Mouse (Mus musculus) neural tube, embryonic 12.5 days (tissue): Measurements from ENCODE around the gene Enkd1. TPM values are rescaled to one million over a fixed set of nuclear protein-coding genes. Genes with fewer than 3 reads are reported as not detected.

Source experiments
- ATAC-seq: fragments of 200-750 bp; cut with Nextera tagmentation; 2 replicates; pipeline ENCODE4 v1.8.0; 2017; ENCODE audit warnings: low read depth, mild to moderate bottlenecking, moderate TSS enrichment, moderate library complexity; ENCODE audit not compliant: low FRiP score
- H3K27ac ChIP-seq: fragments of 300-500 bp; sonication (generic); 2 replicates; pipeline ENCODE4 v1.5.1; 2016
- H3K27me3 ChIP-seq: fragments of 300-500 bp; sonication (generic); replicated peaks from 2 replicates; pipeline ENCODE4 v1.6.1; 2016; ENCODE audit warnings: mild to moderate bottlenecking
- H3K36me3 ChIP-seq: fragments of 300-500 bp; sonication (generic); 2 replicates; pipeline ENCODE4 v1.6.1; 2016; ENCODE audit warnings: mild to moderate bottlenecking
- H3K4me1 ChIP-seq: fragments of 300-500 bp; sonication (generic); 2 replicates; pipeline ENCODE4 v1.6.1; 2016
- H3K4me2 ChIP-seq: fragments of 300-500 bp; sonication (generic); replicated peaks from 2 replicates; pipeline ENCODE4 v1.6.1; 2016; ENCODE audit warnings: mild to moderate bottlenecking
- H3K4me3 ChIP-seq: fragments of 300-500 bp; sonication (generic); 2 replicates; pipeline ENCODE4 v1.5.1; 2016
- H3K9ac ChIP-seq: fragments of 300-500 bp; sonication (generic); 2 replicates; pipeline ENCODE4 v1.6.1; 2016; ENCODE audit warnings: mild to moderate bottlenecking
- H3K9me3 ChIP-seq: fragments of 300-500 bp; sonication (generic); 2 replicates; pipeline ENCODE4 v1.6.1; 2016; ENCODE audit warnings: mild to moderate bottlenecking
- WGBS: fragments of 180-500 bp; shearing (Covaris S2); methylation state at CpG from one replicate; pipeline ENCODE4 v1.1.7; 2016; 5-methylcytosine and 5-hydroxymethylcytosine counted together
- polyA plus RNA-seq: library from polyadenylated mRNA; unstranded; fragments of >200 nt; fragmentation: Nextera tagmentation; extraction: Ambion mirVana; gene quantifications from 2 replicates; pipeline ENCODE4 v1.2.1, GENCODE M21; 2016

Gene Enkd1
- polyA plus RNA-seq, 1 experiment from 2014 or later, result 19.4 TPM

DNA sequence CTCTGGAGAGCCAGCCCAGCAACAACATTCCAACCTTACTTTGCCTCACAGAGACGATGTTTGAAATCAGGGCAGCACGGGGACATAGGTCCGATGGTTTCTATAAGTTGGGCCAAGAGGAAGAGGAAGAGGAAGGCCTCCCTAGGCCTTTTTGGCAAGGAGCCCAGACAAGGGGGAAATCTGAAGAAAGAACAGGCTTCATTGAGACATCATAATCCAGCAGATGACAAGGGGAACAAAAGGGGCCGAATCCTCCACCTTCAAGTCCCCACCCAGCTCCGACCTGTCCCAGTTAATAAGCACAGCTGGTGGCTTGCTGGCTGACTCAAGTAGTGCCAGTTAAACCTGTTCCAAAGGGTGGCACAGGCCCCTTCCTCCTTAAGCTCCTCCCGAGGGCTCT is 7.0 kb upstream of the Enkd1 start:
- Histone ChIP-seq H3K4me2 (no peak overlapping the region), H3K4me3 (no peak overlapping the region), H3K4me1 (no peaks in the 10 kb centered on the region), H3K36me3 (peaks cover 28% of the 10 kb centered on the region), H3K9me3 (no peaks in the 10 kb centered on the region), H3K9ac (no peak overlapping the region), H3K27me3 (no peaks in the 10 kb centered on the region), H3K27ac (no peak overlapping the region)
- WGBS, result 87% methylated on average over 6 of the region's 6 CpGs
- ATAC-seq, result no peak

DNA sequence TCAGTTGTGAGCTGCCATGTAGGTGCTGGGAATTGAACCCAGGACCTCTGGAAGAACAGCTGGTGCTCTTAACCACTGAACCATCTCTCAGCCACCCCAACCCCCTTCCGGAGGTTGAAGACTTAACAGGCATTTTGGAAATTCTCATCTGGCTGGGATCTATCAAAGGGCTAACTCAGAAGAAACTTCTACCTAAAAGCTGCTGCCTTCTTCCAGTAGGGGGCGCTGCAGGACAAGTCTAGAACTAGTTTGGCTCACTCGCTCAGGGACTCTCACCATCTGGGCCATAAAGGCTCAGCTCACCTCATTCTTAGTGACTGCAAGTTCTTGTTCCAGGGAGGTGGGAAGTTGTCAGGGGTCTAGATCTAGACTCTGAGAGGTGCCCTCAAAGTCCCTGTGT is 6.1 kb upstream of the Enkd1 start:
- H3K4me2 ChIP-seq, result no peak overlapping the region
- 8% methylated on average over 3 of the region's 3 CpGs for WGBS
- ATAC-seq, result peak; percentile 46; the same call in 1 of the 2 replicates

DNA sequence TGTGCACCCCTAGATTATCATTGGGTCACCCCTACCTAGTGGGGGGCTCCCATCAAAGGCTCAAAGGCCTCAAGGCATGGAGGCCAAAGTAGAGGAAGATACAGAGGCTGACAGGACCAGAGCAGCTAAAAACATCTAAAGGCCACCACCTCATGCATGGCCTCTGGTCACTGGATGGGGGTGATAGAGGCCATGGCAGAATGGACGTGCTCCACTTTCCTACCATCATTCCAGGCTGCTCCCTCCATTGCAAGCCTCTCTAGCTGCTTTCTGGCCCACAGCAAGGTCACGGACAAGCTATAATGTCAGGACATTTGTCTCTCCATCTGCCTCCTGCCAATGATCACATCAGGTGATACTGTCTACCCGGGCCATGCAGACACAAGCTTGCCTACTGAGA is 4.3 kb upstream of the Enkd1 start:
- H3K4me1 ChIP-seq, result peaks cover 7% of the 10 kb centered on the region
- H3K27ac ChIP-seq, result no peak overlapping the region
- 89% methylated on average over 3 of the region's 3 CpGs for WGBS
- no peak overlapping the region for H3K4me3 ChIP-seq
- no peak overlapping the region for H3K9ac ChIP-seq
- H3K36me3 ChIP-seq, result peaks cover 23% of the 10 kb centered on the region
- no peak overlapping the region for H3K4me2 ChIP-seq
- no peak for ATAC-seq
- no peaks in the 10 kb centered on the region for H3K27me3 ChIP-seq
- no peaks in the 10 kb centered on the region for H3K9me3 ChIP-seq

More for the DNA sequence above, 6.1 kb upstream of the Enkd1 start:
- Histone ChIP-seq H3K27ac (no peak overlapping the region), H3K9me3 (no peaks in the 10 kb centered on the region), H3K4me3 (no peak overlapping the region), H3K27me3 (no peaks in the 10 kb centered on the region), H3K9ac (no peak overlapping the region), H3K36me3 (peaks cover 28% of the 10 kb centered on the region), H3K4me1 (no peaks in the 10 kb centered on the region)

DNA sequence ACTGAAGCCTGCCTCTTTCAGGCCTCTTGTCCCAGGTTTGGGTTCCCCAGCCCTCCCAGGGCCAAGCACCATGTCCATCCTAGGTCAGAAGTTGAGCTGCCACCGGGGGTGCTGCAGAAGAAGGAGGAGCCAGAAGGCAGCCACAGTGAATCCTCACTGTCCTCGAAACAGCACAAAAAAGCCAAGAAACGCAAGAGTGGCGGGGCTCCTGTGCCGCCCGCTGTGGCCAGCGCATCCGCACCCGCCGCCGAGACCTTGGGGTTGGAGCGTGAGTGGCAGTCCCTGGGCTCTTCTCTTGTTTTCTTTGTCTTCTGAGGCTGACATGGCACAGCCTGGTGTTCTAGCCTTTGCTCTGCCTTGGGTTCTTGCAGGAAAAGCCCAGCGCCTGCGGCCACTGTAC is 1.3 kb upstream of the Enkd1 start:
- Histone ChIP-seq H3K9me3 (no peaks in the 10 kb centered on the region), H3K27me3 (no peaks in the 10 kb centered on the region), H3K4me3 (no peak overlapping the region), H3K27ac (no peak overlapping the region), H3K4me2 (no peak overlapping the region), H3K4me1 (peaks cover 20% of the 10 kb centered on the region), H3K36me3 (peaks cover 2% of the 10 kb centered on the region), H3K9ac (no peak overlapping the region)
- ATAC-seq, result no peak
- WGBS, result 70% methylated on average over 14 of the region's 14 CpGs

DNA sequence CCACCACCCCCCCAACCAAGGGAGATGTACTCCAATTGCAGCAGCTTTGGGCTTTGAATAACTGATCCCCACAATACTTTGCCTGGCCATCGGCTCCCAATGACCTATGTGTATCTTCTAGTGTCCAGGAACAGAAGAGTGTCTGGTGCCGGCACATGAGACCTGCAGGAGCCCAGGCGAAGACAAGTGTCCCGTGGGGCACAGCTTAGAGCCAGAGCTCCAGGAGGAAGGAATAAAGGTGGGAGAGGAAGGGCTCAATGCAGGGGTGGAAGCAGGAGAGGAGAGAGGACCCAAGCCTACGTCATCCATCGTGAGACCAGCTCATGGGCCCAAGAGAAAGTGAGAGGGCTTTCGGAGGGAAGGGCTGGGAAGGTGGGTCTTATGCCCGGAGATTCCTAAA is 665 bp upstream of the Enkd1 start:
- ATAC-seq, result peak; percentile 6; the same call in 1 of the 2 replicates
- Histone ChIP-seq H3K27me3 (no peaks in the 10 kb centered on the region), H3K9ac (no peak overlapping the region), H3K4me3 (no peak overlapping the region), H3K9me3 (no peaks in the 10 kb centered on the region), H3K36me3 (peaks cover 9% of the 10 kb centered on the region), H3K4me1 (peaks cover 20% of the 10 kb centered on the region), H3K4me2 (no peak overlapping the region), H3K27ac (no peak overlapping the region)
- WGBS, result 96% methylated on average over 8 of the region's 8 CpGs

DNA sequence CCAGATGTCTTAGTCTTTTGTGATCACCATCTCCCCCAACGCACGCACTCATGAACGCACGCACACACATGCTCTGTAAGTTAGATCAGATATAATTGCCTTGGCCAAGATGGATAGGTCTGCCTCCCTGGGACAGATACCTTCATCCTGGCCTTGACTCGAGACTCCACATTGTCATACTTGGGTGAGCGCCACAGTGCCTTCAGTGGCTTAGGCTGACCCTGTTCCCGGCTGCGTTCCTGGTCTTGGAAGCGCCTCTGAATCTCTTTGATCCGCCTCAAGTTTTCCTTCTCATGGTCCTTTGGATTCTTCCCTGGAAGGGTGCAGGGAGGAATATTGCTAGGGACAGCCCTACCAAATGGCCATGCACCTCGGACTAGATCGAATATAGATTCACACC is 1.6 kb downstream of the Enkd1 start:
- peaks cover 31% of the 10 kb centered on the region for H3K4me1 ChIP-seq
- H3K27ac ChIP-seq, result no peak overlapping the region
- H3K27me3 ChIP-seq, result no peaks in the 10 kb centered on the region
- no peak overlapping the region for H3K9ac ChIP-seq
- peaks cover 17% of the 10 kb centered on the region for H3K36me3 ChIP-seq
- peak overlapping the region; percentile 93 for H3K4me2 ChIP-seq
- no peaks in the 10 kb centered on the region for H3K9me3 ChIP-seq
- H3K4me3 ChIP-seq, result no peak overlapping the region
- 80% methylated on average over 12 of the region's 12 CpGs for WGBS
- ATAC-seq, result no peak

DNA sequence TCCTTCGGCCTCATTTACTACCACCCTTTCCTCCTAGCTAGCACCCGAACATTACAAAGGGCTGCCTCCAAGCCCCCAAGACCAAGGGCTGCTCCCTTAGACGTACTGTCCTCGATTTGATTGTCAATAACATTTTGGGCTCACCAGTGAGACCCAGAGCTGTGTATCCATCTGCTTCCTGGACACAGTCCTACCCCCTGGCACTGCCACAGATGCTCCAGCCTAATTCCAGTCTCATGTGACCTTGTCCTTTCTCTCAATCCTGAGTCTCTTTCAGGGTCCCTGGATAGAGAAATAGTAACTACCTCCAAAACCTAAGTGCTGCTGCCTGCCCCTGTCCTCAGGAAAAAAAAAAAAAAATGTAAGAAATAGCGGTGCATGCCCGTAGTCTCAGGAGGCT is 3.1 kb downstream of the Enkd1 start:
- Histone ChIP-seq H3K27me3 (no peaks in the 10 kb centered on the region), H3K27ac (no peak overlapping the region), H3K9ac (no peak overlapping the region), H3K4me3 (no peak overlapping the region), H3K9me3 (no peaks in the 10 kb centered on the region), H3K4me1 (peaks cover 38% of the 10 kb centered on the region), H3K4me2 (no peak overlapping the region), H3K36me3 (peaks cover 17% of the 10 kb centered on the region)
- WGBS, result 93% methylated on average over 6 of the region's 6 CpGs
- no peak for ATAC-seq

DNA sequence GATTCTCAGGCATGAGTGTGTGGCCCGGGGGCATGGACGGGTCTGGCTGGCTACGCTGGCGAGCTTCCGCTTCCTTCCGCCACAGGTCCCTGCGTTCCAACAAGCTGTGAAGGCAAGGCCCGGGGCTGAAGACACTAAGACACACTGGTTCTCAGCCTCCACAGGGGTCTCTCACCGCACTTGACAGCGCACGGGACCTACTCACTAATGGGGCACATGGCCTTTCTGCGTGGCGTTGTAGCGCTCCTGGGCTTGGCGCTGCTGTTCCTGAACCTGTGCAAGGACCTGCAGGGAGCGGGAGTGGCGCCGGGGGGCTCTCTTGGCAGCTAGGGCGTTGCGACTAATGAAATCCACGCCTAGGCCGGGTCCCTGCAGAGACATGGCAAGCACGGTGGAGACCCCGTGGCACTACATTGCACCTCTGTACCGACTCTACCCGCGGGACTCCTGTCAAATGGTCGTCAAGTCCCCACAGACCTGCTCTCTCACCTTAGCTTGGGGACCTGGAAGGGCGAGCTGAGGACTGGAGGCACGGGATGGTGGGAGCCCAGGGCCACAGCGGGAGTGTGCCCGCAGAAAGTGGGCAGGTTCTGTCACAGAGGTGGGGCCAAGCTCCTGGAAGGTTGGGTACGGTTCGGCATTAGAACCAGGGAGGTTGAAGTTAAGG is 3.7 kb downstream of the Enkd1 start:
- peaks cover 17% of the 10 kb centered on the region for H3K36me3 ChIP-seq
- no peak overlapping the region for H3K4me2 ChIP-seq
- no peak for ATAC-seq
- H3K4me1 ChIP-seq, result peaks cover 43% of the 10 kb centered on the region
- H3K27me3 ChIP-seq, result no peaks in the 10 kb centered on the region
- WGBS, result 95% methylated on average over 34 of the region's 34 CpGs
- H3K27ac ChIP-seq, result no peak overlapping the region
- no peak overlapping the region for H3K4me3 ChIP-seq
- no peaks in the 10 kb centered on the region for H3K9me3 ChIP-seq
- no peak overlapping the region for H3K9ac ChIP-seq

DNA sequence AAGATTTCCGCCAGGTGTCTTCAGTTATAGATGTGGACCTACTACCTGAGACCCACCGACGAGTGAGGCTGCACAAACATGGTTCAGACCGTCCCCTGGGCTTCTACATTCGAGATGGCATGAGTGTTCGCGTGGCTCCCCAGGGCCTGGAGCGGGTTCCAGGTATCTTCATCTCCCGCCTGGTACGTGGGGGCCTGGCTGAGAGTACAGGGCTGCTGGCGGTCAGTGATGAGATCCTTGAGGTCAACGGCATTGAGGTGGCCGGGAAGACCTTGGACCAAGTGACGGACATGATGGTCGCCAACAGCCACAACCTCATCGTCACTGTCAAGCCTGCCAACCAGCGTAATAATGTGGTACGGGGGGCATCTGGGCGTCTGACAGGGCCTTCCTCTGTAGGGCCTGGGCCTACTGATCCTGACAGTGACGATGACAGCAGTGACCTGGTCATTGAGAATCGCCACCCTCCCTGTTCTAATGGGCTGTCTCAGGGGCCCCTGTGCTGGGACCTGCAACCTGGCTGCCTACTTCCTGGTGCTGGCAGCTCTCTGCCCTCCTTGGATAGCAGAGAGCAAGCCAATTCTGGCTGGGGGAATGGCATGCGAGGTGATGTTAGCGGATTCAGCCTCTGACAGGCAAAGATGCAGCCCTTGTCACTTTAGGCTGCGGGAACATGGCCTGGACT is 5.1 kb downstream of the Enkd1 start:
- Histone ChIP-seq H3K9me3 (no peaks in the 10 kb centered on the region), H3K9ac (peak overlapping the region; percentile 53), H3K4me2 (peak overlapping the region; percentile 96), H3K27ac (no peak overlapping the region), H3K4me1 (peaks cover 41% of the 10 kb centered on the region), H3K27me3 (no peaks in the 10 kb centered on the region), H3K4me3 (no peak overlapping the region), H3K36me3 (peaks cover 28% of the 10 kb centered on the region)
- no peak for ATAC-seq
- 92% methylated on average over 24 of the region's 24 CpGs for WGBS

DNA sequence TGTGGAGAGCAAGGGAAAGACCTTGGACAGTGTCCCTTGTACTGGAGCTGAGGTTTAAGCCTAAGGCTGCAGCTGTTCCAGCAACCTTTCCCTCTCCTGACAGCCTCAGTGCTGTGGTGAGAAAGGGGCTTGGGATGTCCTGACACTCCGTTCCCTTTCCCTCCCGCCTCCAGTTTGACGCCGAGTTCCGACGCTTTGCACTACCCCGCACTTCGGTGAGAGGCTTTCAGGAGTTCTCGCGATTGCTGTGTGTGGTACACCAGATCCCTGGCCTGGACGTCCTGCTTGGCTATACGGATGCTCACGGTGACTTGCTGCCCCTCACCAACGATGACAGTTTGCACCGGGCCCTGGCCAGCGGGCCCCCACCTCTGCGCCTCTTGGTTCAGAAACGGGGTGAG is 6.0 kb downstream of the Enkd1 start:
- Histone ChIP-seq H3K9me3 (no peaks in the 10 kb centered on the region), H3K36me3 (peaks cover 36% of the 10 kb centered on the region), H3K27ac (peak overlapping the region; percentile 44; the same call in 1 of the 2 replicates), H3K4me1 (peaks cover 33% of the 10 kb centered on the region), H3K9ac (peak overlapping the region; percentile 53), H3K27me3 (no peaks in the 10 kb centered on the region), H3K4me2 (peak overlapping the region; percentile 96), H3K4me3 (peak overlapping the region; percentile 49)
- peak; percentile 21 for ATAC-seq
- 40% methylated on average over 18 of the region's 18 CpGs for WGBS

DNA sequence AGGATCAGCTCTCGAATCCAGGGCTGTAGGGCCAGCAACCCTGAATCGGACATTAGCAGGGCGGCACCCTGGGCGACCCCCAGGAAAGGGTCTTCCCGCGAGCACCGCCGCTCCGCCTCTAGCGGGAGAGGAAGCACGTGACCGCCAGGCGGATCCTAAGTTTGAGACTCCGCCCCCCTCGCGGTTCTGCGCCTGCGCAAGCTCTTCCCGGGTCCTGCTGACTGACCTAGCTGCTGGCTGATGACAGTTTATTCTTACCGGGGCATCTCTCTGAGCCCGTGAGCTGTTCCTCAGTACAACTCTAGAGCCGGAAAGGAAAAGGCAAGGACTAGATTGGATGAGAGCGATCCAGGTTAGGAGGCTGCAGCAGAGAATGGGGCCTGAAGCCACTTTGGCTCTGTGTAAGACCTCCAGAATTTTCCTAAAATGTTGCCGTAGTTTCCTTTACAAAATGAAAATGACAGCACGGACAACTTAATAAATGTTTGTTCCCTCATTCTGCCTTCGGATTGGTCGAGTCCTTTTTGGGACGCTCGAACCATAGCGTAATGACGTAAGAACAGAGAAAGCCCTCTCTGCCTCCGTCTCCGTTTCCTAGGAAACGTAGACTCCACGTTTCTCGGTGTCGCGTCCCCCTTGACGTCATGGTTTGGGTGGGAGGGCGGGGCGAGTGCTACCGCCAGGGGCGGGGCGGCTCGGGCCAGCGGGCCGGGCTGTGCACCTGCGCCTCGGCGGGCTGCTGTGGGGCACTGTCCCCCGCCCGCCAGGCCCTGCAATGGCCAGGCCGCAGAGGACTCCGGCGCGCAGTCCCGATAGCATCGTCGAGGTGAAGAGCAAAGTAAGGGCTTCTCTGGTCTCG is 6.8 kb downstream of the Enkd1 start, which contains the start of the genes Acd and Pard6a:
TSS of gene Acd (minus strand) at position 137 of the 859 bp plus-strand sequence.
TSS of gene Pard6a (plus strand) at position 183 of the 859 bp plus-strand sequence.
- ATAC-seq, result peak; percentile 79

DNA sequence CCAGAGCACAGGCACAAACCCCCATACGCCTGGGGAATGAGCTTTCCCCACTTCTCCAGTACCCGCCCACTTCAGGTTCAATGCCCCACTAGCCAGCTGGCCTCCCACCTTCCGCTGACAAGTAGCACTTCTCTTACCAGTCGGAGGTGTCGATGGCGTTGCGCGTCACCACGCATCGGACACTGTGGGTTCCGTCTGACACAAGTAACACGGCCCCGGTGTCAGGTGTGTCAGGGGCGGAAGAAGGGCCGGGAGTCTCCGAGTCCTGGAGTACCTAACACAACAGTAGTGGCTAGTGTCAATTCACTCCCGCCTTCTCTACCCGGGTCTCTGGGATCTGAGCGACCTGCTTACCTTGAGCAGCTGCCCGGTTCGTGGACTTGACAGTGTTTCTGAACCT is 7.4 kb downstream of the Enkd1 start:
- peak overlapping the region; percentile 96 for H3K4me2 ChIP-seq
- peaks cover 47% of the 10 kb centered on the region for H3K36me3 ChIP-seq
- no peaks in the 10 kb centered on the region for H3K9me3 ChIP-seq
- 0% methylated on average over 21 of the region's 21 CpGs for WGBS
- no peaks in the 10 kb centered on the region for H3K27me3 ChIP-seq
- H3K9ac ChIP-seq, result peak overlapping the region; percentile 69
- ATAC-seq, result peak; percentile 55
- H3K4me3 ChIP-seq, result peak overlapping the region; percentile 49
- no peak overlapping the region for H3K27ac ChIP-seq
- H3K4me1 ChIP-seq, result peaks cover 23% of the 10 kb centered on the region

More for the DNA sequence above, 6.8 kb downstream of the Enkd1 start, which contains the start of the genes Acd and Pard6a:
- H3K9me3 ChIP-seq, result no peaks in the 10 kb centered on the region
- peak within 1 kb of the TSS; percentile 69 for H3K9ac ChIP-seq
- H3K4me3 ChIP-seq, result peak within 1 kb of the TSS; percentile 49
- peak within 1 kb of the TSS; percentile 96 for H3K4me2 ChIP-seq
- H3K36me3 ChIP-seq, result peaks cover 44% of the 10 kb centered on the region
- under 1% methylated on average over 60 of the region's 60 CpGs for WGBS
- peaks cover 26% of the 10 kb centered on the region for H3K4me1 ChIP-seq
- H3K27me3 ChIP-seq, result no peaks in the 10 kb centered on the region
- H3K27ac ChIP-seq, result peak within 1 kb of the TSS; percentile 44
